Mouse (Mus musculus): ENCODE data around the gene Dnah3.

Dnah3 gene

DNA sequence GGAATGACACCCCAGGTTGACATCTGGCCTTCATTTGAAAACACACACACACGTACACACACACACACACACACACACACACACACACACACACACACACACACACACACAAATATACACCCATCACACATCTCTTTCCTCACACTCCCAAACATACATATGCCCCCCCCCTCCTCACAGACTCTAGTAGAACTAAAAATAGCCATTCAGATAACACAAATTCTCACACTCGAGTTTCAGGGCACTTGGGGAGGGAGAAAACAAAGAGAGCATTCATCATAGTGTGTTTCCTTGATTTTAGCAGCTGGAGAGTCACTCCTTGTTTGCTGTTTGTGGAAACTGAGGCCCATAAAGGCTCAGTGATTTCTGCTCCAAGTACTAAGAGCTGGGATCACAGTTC lies 41.1 kb downstream of the Dnah3 start:
- DNase-seq (ENCODE audit: low spot score), result no peak

- no peak for DNase-seq (ENCODE audit: low spot score)
Measured at GRCm38 (mm10) chr7:120050447-120050846, 44.6 kb downstream of the Dnah3 start.

DNA sequence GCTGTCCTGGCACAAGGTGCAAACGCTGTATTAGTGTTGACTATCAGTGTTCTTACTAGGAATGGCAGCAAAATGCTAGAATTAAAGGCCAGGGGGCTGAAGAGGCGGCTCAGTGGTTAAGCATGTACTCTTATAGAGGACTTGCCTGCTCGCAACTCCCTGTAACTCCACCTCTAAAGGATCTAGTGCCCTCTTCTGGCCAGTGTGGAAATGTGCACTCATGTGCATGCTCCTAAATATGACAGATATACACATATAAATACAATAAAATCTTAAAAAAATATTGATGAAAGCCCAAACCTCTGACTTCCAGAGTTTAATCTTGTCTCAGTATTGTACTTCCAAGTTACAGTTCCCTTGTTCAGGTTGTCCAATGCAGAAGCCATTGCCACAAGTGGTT lies 51.1 kb downstream of the Dnah3 start:
- no peak for DNase-seq (ENCODE audit: low spot score)

DNA sequence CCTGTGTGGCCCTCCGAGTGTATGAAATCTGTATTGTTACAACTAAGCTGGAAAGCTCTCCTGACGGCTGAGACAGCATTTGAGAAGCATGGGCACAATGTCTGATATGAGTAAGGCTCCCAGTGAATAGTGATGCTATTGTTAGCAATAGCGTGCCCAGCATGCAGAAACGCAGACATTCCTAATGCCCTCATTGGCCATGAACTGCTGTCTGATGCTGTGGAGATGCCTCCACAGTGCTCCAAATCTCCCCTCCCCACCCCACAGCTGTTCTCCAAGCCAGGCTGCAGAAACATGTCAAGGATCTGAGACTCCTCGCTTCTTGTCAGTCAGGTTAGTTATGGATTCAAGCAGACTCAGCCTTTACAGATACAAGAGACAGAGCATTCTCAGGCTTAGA lies 58.7 kb downstream of the Dnah3 start:
- DNase-seq (ENCODE audit: low spot score), result no peak

DNA sequence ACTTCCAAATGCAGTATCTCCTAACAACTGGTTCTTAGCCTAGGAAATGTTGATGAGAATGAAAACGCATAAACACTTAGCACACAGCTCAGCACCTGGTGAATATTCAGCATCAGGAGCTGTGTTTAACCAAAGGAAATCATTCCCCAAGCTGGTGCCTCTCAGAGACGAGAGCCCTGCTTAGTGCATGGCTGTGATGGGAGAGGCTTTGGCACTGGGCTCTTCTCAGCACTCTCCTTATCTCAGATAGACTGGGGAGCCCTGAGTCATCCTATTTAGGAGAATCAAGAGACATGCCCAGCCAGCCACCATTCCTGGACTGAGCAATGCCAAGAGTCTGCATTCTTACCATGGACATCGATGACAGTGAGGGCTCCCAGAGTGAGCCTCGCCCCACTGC lies 60.1 kb downstream of the Dnah3 start:
- no peak for DNase-seq (ENCODE audit: low spot score)

DNA sequence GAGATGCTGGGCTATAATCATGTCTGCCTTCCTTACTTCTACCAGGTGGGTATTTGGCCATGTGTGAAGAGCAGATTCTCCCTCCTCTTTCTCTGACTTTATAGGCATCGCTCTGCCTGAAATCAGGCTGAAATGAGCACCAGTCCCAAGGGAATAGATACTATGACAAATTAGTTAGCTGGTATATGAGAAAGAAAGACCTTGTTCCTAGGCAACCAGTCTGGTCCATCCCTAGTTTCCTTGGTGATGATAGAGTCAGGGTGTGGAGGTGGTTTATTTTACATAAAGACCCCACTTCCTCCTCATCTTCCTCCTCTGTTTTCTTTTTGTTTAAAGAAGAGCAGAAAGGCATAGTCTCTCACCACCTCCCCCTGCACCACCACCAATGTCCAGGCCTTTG lies 60.5 kb downstream of the Dnah3 start:
- no peak for DNase-seq (ENCODE audit: low spot score)

DNA sequence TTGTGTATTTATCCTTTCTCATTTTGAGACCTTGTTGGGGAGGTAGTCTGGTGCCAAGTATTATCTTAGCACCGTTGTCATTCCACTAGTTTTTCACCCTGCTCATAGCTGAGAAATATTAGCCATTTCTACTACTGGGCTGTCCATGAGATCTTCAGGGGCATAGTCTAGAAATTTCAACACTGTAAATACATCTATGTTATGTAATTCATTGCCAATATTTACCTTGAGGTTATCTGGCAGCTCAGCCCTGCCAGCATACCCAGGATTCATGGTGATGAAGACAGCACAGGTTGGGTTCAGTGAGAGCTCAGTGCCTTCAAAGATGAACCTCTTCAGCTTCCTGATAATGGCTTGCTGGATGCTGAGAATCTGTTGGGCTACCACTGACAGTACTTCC lies 66.4 kb downstream of the Dnah3 start:
- DNase-seq (ENCODE audit: low spot score), result no peak

- DNase-seq (ENCODE audit: low spot score), result no peak
Measured at GRCm38 (mm10) chr7:119997066-119997465, 98.0 kb downstream of the Dnah3 start.

- DNase-seq (ENCODE audit: low spot score), result peak; percentile 80
Measured at GRCm38 (mm10) chr7:119985279-119985912, 109.7 kb downstream of the Dnah3 start.

GRCm38 (mm10) chr7:119980170-119980569 lies 114.9 kb downstream of the Dnah3 start:
- no peak for DNase-seq (ENCODE audit: low spot score)

- DNase-seq (ENCODE audit: low spot score), result no peak
Measured at GRCm38 (mm10) chr7:119978576-119978975, 116.5 kb downstream of the Dnah3 start.

GRCm38 (mm10) chr7:119977574-119977973 lies 117.5 kb downstream of the Dnah3 start:
- DNase-seq (ENCODE audit: low spot score), result no peak

DNA sequence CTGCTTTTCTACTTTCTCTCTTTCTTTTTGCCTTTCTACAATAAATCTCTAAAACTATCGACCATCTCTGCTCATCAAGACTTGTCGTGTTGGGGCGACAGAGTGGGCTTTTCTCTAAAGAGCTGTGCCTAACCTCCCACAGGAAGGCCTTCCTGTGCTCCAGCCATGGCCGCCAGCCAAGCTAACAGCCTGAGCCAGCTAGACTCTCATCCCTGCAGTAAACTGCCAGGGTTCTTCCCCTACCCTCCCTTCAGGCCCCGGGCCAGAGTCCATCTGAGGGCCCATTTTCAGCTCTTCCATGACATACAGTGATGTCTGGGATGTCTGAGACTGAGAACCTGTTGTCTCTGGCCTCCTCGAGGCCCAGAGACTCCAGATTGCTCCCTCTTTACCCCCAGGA lies 118.8 kb downstream of the Dnah3 start:
- no peak for DNase-seq (ENCODE audit: low spot score)

- no peak for DNase-seq (ENCODE audit: low spot score)
Measured at GRCm38 (mm10) chr7:119974214-119974613, 120.9 kb downstream of the Dnah3 start.

DNA sequence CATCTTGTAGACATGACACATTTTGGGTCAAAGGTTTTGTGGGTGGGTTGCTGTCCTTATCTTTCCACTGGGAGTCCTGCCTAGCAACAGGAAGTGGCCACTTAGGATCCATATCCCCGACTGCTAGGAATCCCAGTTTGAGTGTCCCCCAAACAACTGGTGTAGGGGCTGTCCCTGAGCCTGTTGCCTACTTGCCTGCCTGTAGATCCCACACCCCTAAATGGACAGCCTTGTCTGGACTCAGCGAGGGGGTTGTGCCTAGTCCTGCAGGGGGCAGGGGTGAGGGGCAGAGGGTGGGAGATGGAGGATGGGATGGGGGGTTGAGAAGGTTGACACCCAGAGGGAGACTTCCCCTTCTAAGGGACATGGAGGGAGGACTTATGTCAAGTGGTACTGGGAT lies 125.8 kb downstream of the Dnah3 start:
- no peak for DNase-seq (ENCODE audit: low spot score)

- no peak for DNase-seq (ENCODE audit: low spot score)
Measured at GRCm38 (mm10) chr7:119965651-119966395, 129.3 kb downstream of the Dnah3 start.

DNA sequence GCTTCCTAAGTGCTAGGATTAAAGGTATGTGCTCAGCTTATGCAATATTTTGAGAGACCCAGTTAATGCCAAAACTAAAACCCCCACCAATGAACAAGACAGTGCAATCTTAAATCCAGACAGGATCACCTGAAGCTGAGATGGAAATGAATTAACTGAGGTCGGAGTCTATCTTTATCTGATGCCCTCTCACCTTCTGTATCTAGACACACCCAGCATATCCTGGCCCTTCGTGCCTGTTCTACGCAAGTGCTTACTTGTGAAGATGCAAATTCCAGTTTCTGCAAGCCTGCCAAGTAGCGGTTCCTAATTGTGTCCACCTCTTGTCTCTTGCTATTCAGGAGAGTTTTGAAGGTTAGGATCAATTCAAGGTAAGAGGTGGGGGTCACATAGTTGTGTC lies 129.9 kb downstream of the Dnah3 start:
- DNase-seq (ENCODE audit: low spot score), result no peak

- no peak for DNase-seq (ENCODE audit: low spot score)
Measured at GRCm38 (mm10) chr7:119961107-119961506, 134.0 kb downstream of the Dnah3 start.

DNA sequence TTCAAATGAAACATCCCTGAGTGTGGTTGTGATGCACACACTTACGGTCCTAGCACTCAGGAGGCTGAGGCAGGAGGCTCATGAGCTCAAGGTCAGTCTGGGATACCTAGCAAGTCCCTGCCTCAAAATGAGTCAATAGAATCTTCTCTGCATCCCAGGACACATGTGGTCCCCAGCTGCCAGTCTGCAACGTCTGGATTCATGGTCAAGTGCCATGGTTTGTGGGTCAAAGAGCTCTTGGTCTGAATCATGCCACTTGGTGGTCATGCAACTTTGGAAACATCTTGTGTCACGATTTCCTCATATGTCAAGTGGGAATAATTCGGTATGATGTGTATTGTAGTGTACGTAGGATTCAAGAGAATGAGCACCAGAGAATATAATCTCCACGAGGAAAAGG lies 134.5 kb downstream of the Dnah3 start:
- DNase-seq (ENCODE audit: low spot score), result no peak

- DNase-seq (ENCODE audit: low spot score), result no peak
Measured at GRCm38 (mm10) chr7:119960006-119960405, 135.1 kb downstream of the Dnah3 start.

DNA sequence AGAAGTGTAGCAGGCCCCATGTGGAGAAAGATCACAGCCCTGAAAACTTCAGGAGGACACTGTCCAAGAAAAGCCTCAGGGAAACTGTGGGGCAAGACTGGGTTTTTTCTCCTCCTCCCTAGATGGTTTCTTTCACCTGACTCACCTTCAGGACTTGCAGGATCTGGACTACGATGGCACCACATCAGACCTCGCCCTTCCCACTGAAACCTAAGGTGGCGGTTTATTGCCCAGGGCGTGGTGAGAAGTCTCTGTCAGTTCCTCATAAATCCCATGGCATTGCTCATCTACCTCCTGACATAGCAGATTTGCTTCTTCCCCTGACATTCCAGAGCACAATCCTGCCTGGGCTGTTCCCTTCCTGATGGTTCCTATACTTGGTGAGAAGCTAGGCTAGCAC lies 135.6 kb downstream of the Dnah3 start:
- DNase-seq (ENCODE audit: low spot score), result no peak

DNA sequence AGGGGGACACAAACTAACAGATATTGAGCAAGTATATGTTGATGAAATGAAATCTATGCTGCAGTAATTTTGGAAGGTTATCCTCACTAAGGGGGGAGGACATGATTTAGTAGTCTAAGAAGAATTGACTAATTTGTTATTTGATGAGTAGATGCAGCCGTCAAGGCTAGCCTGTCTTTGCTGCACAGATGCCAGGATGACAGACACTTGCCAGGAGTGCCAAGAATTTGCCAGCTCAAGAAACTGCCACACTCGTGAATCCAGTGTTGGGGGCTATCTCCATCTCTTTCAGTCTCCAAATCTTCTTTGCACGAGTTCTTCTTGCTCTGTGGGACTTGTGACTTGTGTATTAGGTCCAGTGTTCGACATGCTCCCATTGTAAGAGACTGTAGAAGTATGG lies 136.0 kb downstream of the Dnah3 start:
- DNase-seq (ENCODE audit: low spot score), result no peak

- no peak for DNase-seq (ENCODE audit: low spot score)
Measured at GRCm38 (mm10) chr7:119957421-119957820, 137.7 kb downstream of the Dnah3 start.

GRCm38 (mm10) chr7:119954047-119954446 lies 141.0 kb downstream of the Dnah3 start:
- DNase-seq (ENCODE audit: low spot score), result no peak

Data from layer of hippocampus, adult 9-10 months (tissue).